Mouse (Mus musculus) limb, embryonic 13.5 days (tissue): ENCODE data around the gene Ogn. TPM values are rescaled to one million over a fixed set of nuclear protein-coding genes. Genes with fewer than 3 reads are reported as not detected.

ENCODE experiments used
- ATAC-seq: fragments of 200-750 bp; cut with Nextera tagmentation; 2 replicates; pipeline ENCODE4 v1.8.0; 2017; ENCODE audit warnings: low read depth, moderate number of reproducible peaks, moderate TSS enrichment; ENCODE audit not compliant: low FRiP score
- H3K27ac ChIP-seq: fragments of 300-500 bp; sonication (generic); 2 replicates; pipeline ENCODE4 v1.5.1; 2015; ENCODE audit warnings: inconsistent platforms, mild to moderate bottlenecking, moderate library complexity
- H3K27me3 ChIP-seq: fragments of 300-500 bp; sonication (generic); 2 replicates; pipeline ENCODE4 v1.6.1; 2015; ENCODE audit warnings: mild to moderate bottlenecking, inconsistent platforms
- H3K36me3 ChIP-seq: fragments of 300-500 bp; sonication (generic); 2 replicates; pipeline ENCODE4 v1.6.1; 2015; ENCODE audit warnings: inconsistent platforms, mild to moderate bottlenecking, moderate library complexity
- H3K4me1 ChIP-seq: fragments of 300-500 bp; sonication (generic); 2 replicates; pipeline ENCODE4 v1.6.1; 2015; ENCODE audit warnings: inconsistent platforms
- H3K4me2 ChIP-seq: fragments of 300-500 bp; sonication (generic); replicated peaks from 2 replicates; pipeline ENCODE4 v1.6.1; 2015; ENCODE audit warnings: inconsistent platforms, mild to moderate bottlenecking, moderate library complexity
- H3K4me3 ChIP-seq: fragments of 300-500 bp; sonication (generic); 2 replicates; pipeline ENCODE4 v1.5.1; 2015; ENCODE audit warnings: moderate library complexity, mild to moderate bottlenecking, inconsistent platforms
- H3K9ac ChIP-seq: fragments of 300-500 bp; sonication (generic); 2 replicates; pipeline ENCODE4 v1.6.1; 2015; ENCODE audit warnings: mild to moderate bottlenecking, inconsistent platforms
- H3K9me3 ChIP-seq: fragments of 300-500 bp; sonication (generic); 2 replicates; pipeline ENCODE4 v1.6.1; 2016; ENCODE audit warnings: inconsistent platforms
- WGBS: fragments of 180-500 bp; shearing (Covaris S2); methylation state at CpG from one replicate; pipeline ENCODE4 v1.1.7; 2015; 5-methylcytosine and 5-hydroxymethylcytosine counted together
- polyA plus RNA-seq: library from polyadenylated mRNA; unstranded; fragments of >200 nt; fragmentation: Nextera tagmentation; extraction: Ambion mirVana; gene quantifications from 2 replicates; pipeline ENCODE4 v1.2.1, GENCODE M21; 2015

Gene Ogn
- polyA plus RNA-seq, 1 experiment from 2014 or later = 159 TPM

GRCm38 (mm10) chr13:49651781-49652351 is 44.0 kb downstream of the Ogn start:
- Histone ChIP-seq H3K36me3 (peaks cover 7% of the 10 kb centered on the region; the same call in 1 of the 2 replicates), H3K4me2 (peak overlapping the region; percentile 87), H3K9me3 (no peaks in the 10 kb centered on the region), H3K27ac (no peak overlapping the region), H3K4me3 (peak overlapping the region; percentile 84), H3K9ac (peak overlapping the region; percentile 73), H3K4me1 (peaks cover 21% of the 10 kb centered on the region), H3K27me3 (no peaks in the 10 kb centered on the region)
- WGBS = 4% methylated on average over 4 of the region's 4 CpGs
- ATAC-seq = no peak

- H3K4me3 ChIP-seq = peak within 1 kb of the TSS; percentile 84
- peak within 1 kb of the TSS; percentile 73 for H3K9ac ChIP-seq
- ATAC-seq = peak; percentile 98
- H3K36me3 ChIP-seq = peaks cover 12% of the 10 kb centered on the region
- peak within 1 kb of the TSS; percentile 87 for H3K4me2 ChIP-seq
- no peak within 1 kb of the TSS; the same call in 1 of the 2 replicates for H3K27ac ChIP-seq
- H3K4me1 ChIP-seq = peaks cover 21% of the 10 kb centered on the region
- no peaks in the 10 kb centered on the region for H3K9me3 ChIP-seq
- under 1% methylated on average over 68 of the region's 68 CpGs for WGBS
- no peaks in the 10 kb centered on the region for H3K27me3 ChIP-seq
These were observed 44.8 kb downstream of the Ogn start, which contains the start of the genes Cenpp and Nol8 for GRCm38 (mm10) chr13:49652481-49653179. TSS of gene Cenpp (minus strand) at chr13:49652785. TSS of gene Nol8 (plus strand) at chr13:49653078.

- H3K4me2 ChIP-seq = peak overlapping the region; percentile 83
- H3K4me3 ChIP-seq = peak overlapping the region; percentile 84
- peaks cover 13% of the 10 kb centered on the region for H3K36me3 ChIP-seq
- ATAC-seq = peak; percentile 82
- H3K27me3 ChIP-seq = no peaks in the 10 kb centered on the region
- peak overlapping the region; percentile 72 for H3K9ac ChIP-seq
- WGBS = under 1% methylated on average over 16 of the region's 16 CpGs
- peaks cover 21% of the 10 kb centered on the region for H3K4me1 ChIP-seq
- H3K27ac ChIP-seq = no peak overlapping the region; the same call in 1 of the 2 replicates
- no peaks in the 10 kb centered on the region for H3K9me3 ChIP-seq
These were observed 45.3 kb downstream of the Ogn start for GRCm38 (mm10) chr13:49653180-49653541.

Other genes with a start within 250 kb of the Ogn start
- gene Ippk, start 186.8 kb upstream of the Ogn start, polyA plus RNA-seq = 13.9 and 14.3 TPM in 2 replicates
- 1.2 and 1.5 TPM in 2 replicates for gene Tes3-ps, start 114.7 kb upstream of the Ogn start, polyA plus RNA-seq
- 1.4 and 1.9 TPM in 2 replicates for gene Ecm2, start 103.2 kb upstream of the Ogn start, polyA plus RNA-seq
- 41.4 and 48.2 TPM in 2 replicates for gene Aspn, start 63.6 kb upstream of the Ogn start, polyA plus RNA-seq
- gene Omd, start 25.6 kb upstream of the Ogn start, polyA plus RNA-seq = 2.4 and 4.0 TPM in 2 replicates
- gene Cenpp, start 44.7 kb downstream of the Ogn start, polyA plus RNA-seq = 24.3 and 30.9 TPM in 2 replicates
- 18.7 and 19.0 TPM in 2 replicates for gene Nol8, start 45.0 kb downstream of the Ogn start, polyA plus RNA-seq
- 66.0 and 71.3 TPM in 2 replicates for gene Iars, start 74.1 kb downstream of the Ogn start, polyA plus RNA-seq
- not detected in 2 replicates for gene Gm30302, start 191.0 kb downstream of the Ogn start, polyA plus RNA-seq